Mouse (Mus musculus): ENCODE measurements around the gene 1700056E22Rik. TPM values are rescaled to one million over a fixed set of nuclear protein-coding genes. Genes with fewer than 3 reads are reported as not detected.

1700056E22Rik gene
- polyA plus RNA-seq, 1 experiment from 2014 or later, result 0.95 TPM

DNA sequence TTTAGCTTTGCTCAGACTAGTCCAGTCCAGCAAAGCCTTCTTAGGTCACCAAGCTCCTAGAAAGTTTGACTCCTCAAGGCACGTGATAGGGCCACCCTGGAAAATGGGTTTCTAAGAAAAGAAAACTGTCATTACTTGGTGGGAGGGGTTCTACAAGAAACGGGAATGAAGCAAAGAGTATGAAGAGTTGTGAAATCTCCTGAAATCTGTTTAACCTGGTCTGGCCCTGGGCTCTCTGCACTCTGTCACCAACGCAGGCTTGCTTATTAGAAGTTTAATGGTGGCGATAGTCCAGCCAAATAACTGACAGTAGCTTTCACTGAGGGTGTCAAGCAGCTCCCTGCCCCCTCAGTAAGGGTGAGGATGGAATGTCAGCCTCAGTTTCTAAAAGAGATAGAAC, 19.0 kb upstream of the 1700056E22Rik start:
- Histone ChIP-seq H3K4me3 (ENCODE audit: low read length) (no peak overlapping the region), H3K27ac (ENCODE audit: low read length) (no peak overlapping the region), H3K27me3 (ENCODE audit: control insufficient read depth, insufficient read depth, low read depth, low read length) (no peaks in the 10 kb centered on the region), H3K4me1 (replicated peaks; ENCODE audit: control insufficient read depth, insufficient read depth, low read length) (peaks cover 20% of the 10 kb centered on the region), H3K9ac (ENCODE audit: low read length) (no peak overlapping the region), H3K4me2 (ENCODE audit: low read depth, low read length) (no peak overlapping the region), H3K9me3 (ENCODE audit: control insufficient read depth, low read length) (no peaks in the 10 kb centered on the region), H3K36me3 (ENCODE audit: control insufficient read depth, insufficient read depth, low read length) (no peaks in the 10 kb centered on the region)
- 52% methylated on average over 4 of the region's 4 CpGs for WGBS
- ATAC-seq (ENCODE audit: low read depth), result no peak

DNA sequence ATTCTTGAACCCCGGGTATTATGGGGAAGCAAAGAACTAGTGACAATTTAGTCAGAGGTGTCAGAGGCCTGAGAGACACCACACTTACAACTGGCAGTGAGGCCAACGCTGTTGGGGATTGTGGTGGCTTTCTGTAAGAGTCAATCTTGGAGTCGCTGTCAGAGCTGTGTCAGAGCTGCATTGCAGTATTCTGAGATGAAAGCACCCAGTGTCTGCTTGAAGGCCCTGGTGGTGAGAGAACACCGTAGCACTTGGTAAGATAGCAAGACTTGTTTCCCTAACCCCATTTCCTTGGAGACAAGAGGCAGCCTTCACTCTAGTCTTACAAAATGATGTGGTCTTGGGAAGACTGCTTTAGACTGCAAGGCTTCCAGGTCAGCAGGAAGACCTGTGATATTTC, 18.2 kb upstream of the 1700056E22Rik start:
- 48% methylated on average over 4 of the region's 4 CpGs for WGBS
- H3K4me1 ChIP-seq (replicated peaks; ENCODE audit: control insufficient read depth, insufficient read depth, low read length), result peaks cover 20% of the 10 kb centered on the region
- no peaks in the 10 kb centered on the region for H3K9me3 ChIP-seq (ENCODE audit: control insufficient read depth, low read length)
- no peak overlapping the region for H3K9ac ChIP-seq (ENCODE audit: low read length)
- ATAC-seq (ENCODE audit: low read depth), result no peak
- no peak overlapping the region for H3K4me2 ChIP-seq (ENCODE audit: low read depth, low read length)
- no peaks in the 10 kb centered on the region for H3K27me3 ChIP-seq (ENCODE audit: control insufficient read depth, insufficient read depth, low read depth, low read length)
- no peak overlapping the region for H3K4me3 ChIP-seq (ENCODE audit: low read length)
- no peak overlapping the region; the same call in 1 of the 2 replicates for H3K27ac ChIP-seq (ENCODE audit: low read length)
- H3K36me3 ChIP-seq (ENCODE audit: control insufficient read depth, insufficient read depth, low read length), result no peaks in the 10 kb centered on the region

- H3K27me3 ChIP-seq (ENCODE audit: control insufficient read depth, insufficient read depth, low read depth, low read length), result no peaks in the 10 kb centered on the region
- 0 out of 2 replicates have a peak overlapping the region, but pooled peaks have one; percentile 4 for H3K9ac ChIP-seq (ENCODE audit: low read length)
- peaks cover 20% of the 10 kb centered on the region for H3K4me1 ChIP-seq (replicated peaks; ENCODE audit: control insufficient read depth, insufficient read depth, low read length)
- H3K4me3 ChIP-seq (ENCODE audit: low read length), result no peak overlapping the region
- no peaks in the 10 kb centered on the region for H3K9me3 ChIP-seq (ENCODE audit: control insufficient read depth, low read length)
- H3K36me3 ChIP-seq (ENCODE audit: control insufficient read depth, insufficient read depth, low read length), result no peaks in the 10 kb centered on the region
- no peak overlapping the region for H3K4me2 ChIP-seq (ENCODE audit: low read depth, low read length)
- WGBS, result 7% methylated on average over 6 of the region's 6 CpGs
- H3K27ac ChIP-seq (ENCODE audit: low read length), result no peak overlapping the region
- peak; percentile 65 for ATAC-seq (ENCODE audit: low read depth)
Measured at GRCm38 (mm10) chr1:184051824-184052223, 17.7 kb upstream of the 1700056E22Rik start.

- ATAC-seq (ENCODE audit: low read depth), result no peak
- Histone ChIP-seq H3K4me2 (ENCODE audit: low read depth, low read length) (no peak overlapping the region), H3K27me3 (ENCODE audit: control insufficient read depth, insufficient read depth, low read depth, low read length) (no peaks in the 10 kb centered on the region), H3K27ac (ENCODE audit: low read length) (no peak overlapping the region), H3K4me3 (ENCODE audit: low read length) (no peak overlapping the region), H3K4me1 (replicated peaks; ENCODE audit: control insufficient read depth, insufficient read depth, low read length) (peaks cover 20% of the 10 kb centered on the region), H3K9me3 (ENCODE audit: control insufficient read depth, low read length) (no peaks in the 10 kb centered on the region), H3K9ac (ENCODE audit: low read length) (no peak overlapping the region), H3K36me3 (ENCODE audit: control insufficient read depth, insufficient read depth, low read length) (no peaks in the 10 kb centered on the region)
- 53% methylated on average over 1 of the region's 1 CpGs for WGBS
Measured at GRCm38 (mm10) chr1:184051286-184051685, 17.2 kb upstream of the 1700056E22Rik start.

GRCm38 (mm10) chr1:184048675-184049418, 14.7 kb upstream of the 1700056E22Rik start:
- Histone ChIP-seq H3K4me3 (ENCODE audit: low read length) (no peak overlapping the region), H3K27ac (ENCODE audit: low read length) (no peak overlapping the region), H3K4me2 (ENCODE audit: low read depth, low read length) (peak overlapping the region; percentile 32), H3K9me3 (ENCODE audit: control insufficient read depth, low read length) (no peaks in the 10 kb centered on the region), H3K4me1 (replicated peaks; ENCODE audit: control insufficient read depth, insufficient read depth, low read length) (peaks cover 15% of the 10 kb centered on the region), H3K27me3 (ENCODE audit: control insufficient read depth, insufficient read depth, low read depth, low read length) (no peaks in the 10 kb centered on the region), H3K9ac (ENCODE audit: low read length) (no peak overlapping the region), H3K36me3 (ENCODE audit: control insufficient read depth, insufficient read depth, low read length) (no peaks in the 10 kb centered on the region)
- no peak for ATAC-seq (ENCODE audit: low read depth)
- 56% methylated on average over 10 of the region's 10 CpGs for WGBS

DNA sequence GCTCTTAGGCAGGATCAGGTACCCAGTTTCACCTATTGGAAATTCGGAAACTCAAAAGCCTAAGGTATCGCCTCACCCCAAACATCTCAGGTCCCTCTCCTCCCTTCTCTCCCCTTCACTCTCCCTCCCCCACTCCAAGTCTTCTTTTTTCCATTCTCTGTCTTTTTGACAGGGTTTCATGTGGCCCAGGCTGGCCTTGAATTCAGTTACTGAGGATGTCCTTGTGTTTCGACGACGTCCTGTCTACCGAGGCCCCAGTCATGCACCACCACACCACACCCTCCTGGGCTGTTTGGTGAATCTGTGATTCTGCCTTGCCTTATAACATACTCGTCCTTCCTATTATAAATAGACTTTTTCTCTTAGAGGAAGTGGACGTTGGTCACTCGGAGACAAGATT, 13.7 kb upstream of the 1700056E22Rik start:
- Histone ChIP-seq H3K4me3 (ENCODE audit: low read length) (no peak overlapping the region), H3K9ac (ENCODE audit: low read length) (no peak overlapping the region), H3K4me2 (ENCODE audit: low read depth, low read length) (no peak overlapping the region), H3K36me3 (ENCODE audit: control insufficient read depth, insufficient read depth, low read length) (no peaks in the 10 kb centered on the region), H3K27ac (ENCODE audit: low read length) (no peak overlapping the region), H3K4me1 (replicated peaks; ENCODE audit: control insufficient read depth, insufficient read depth, low read length) (peaks cover 11% of the 10 kb centered on the region), H3K27me3 (ENCODE audit: control insufficient read depth, insufficient read depth, low read depth, low read length) (no peaks in the 10 kb centered on the region), H3K9me3 (ENCODE audit: control insufficient read depth, low read length) (no peaks in the 10 kb centered on the region)
- ATAC-seq (ENCODE audit: low read depth), result no peak
- WGBS, result 76% methylated on average over 9 of the region's 9 CpGs

- Histone ChIP-seq H3K4me3 (ENCODE audit: low read length) (no peak overlapping the region), H3K27ac (ENCODE audit: low read length) (no peak overlapping the region), H3K4me2 (ENCODE audit: low read depth, low read length) (no peak overlapping the region), H3K27me3 (ENCODE audit: control insufficient read depth, insufficient read depth, low read depth, low read length) (no peaks in the 10 kb centered on the region), H3K36me3 (ENCODE audit: control insufficient read depth, insufficient read depth, low read length) (no peaks in the 10 kb centered on the region), H3K4me1 (replicated peaks; ENCODE audit: control insufficient read depth, insufficient read depth, low read length) (no peaks in the 10 kb centered on the region; the same call in 1 of the 2 replicates), H3K9ac (ENCODE audit: low read length) (no peak overlapping the region), H3K9me3 (ENCODE audit: control insufficient read depth, low read length) (no peaks in the 10 kb centered on the region)
- no peak for ATAC-seq (ENCODE audit: low read depth)
- WGBS, result 65% methylated on average over 6 of the region's 6 CpGs
Measured at GRCm38 (mm10) chr1:184046070-184046677, 12.1 kb upstream of the 1700056E22Rik start.

DNA sequence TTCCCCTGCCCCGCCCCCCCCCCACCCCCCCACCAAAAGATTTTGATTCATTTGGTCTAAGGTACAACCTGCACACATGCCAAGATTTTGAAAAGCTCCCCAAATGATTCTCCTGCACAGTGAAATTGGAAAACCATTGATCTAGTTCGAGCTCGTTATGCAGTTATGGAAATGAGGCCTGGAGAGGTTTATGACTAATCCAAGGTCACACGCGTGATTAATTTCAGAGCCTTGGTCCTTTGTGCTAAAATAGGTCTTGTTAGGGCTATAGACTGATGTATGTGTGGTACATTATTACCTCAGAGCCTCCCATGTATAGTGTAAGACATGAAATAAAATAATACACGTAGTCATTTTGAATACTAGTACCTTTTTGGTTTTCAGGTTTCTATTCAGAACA, 9.3 kb upstream of the 1700056E22Rik start:
- Histone ChIP-seq H3K27me3 (ENCODE audit: control insufficient read depth, insufficient read depth, low read depth, low read length) (no peaks in the 10 kb centered on the region), H3K9me3 (ENCODE audit: control insufficient read depth, low read length) (no peaks in the 10 kb centered on the region), H3K4me1 (replicated peaks; ENCODE audit: control insufficient read depth, insufficient read depth, low read length) (no peaks in the 10 kb centered on the region; the same call in 1 of the 2 replicates), H3K4me2 (ENCODE audit: low read depth, low read length) (no peak overlapping the region), H3K27ac (ENCODE audit: low read length) (no peak overlapping the region), H3K4me3 (ENCODE audit: low read length) (no peak overlapping the region), H3K9ac (ENCODE audit: low read length) (no peak overlapping the region), H3K36me3 (ENCODE audit: control insufficient read depth, insufficient read depth, low read length) (no peaks in the 10 kb centered on the region)
- 87% methylated on average over 6 of the region's 6 CpGs for WGBS
- ATAC-seq (ENCODE audit: low read depth), result no peak

GRCm38 (mm10) chr1:184042745-184043144, 8.6 kb upstream of the 1700056E22Rik start:
- WGBS, result 66% methylated on average over 9 of the region's 9 CpGs

More at GRCm38 (mm10) chr1:184042745-184043144, 8.6 kb upstream of the 1700056E22Rik start:
- no peaks in the 10 kb centered on the region for H3K9me3 ChIP-seq (ENCODE audit: control insufficient read depth, low read length)
- no peak for ATAC-seq (ENCODE audit: low read depth)
- H3K4me2 ChIP-seq (ENCODE audit: low read depth, low read length), result no peak overlapping the region
- H3K4me3 ChIP-seq (ENCODE audit: low read length), result no peak overlapping the region
- H3K9ac ChIP-seq (ENCODE audit: low read length), result no peak overlapping the region
- no peaks in the 10 kb centered on the region; the same call in 1 of the 2 replicates for H3K4me1 ChIP-seq (replicated peaks; ENCODE audit: control insufficient read depth, insufficient read depth, low read length)
- H3K27ac ChIP-seq (ENCODE audit: low read length), result peak overlapping the region; percentile 21; the same call in 1 of the 2 replicates
- H3K27me3 ChIP-seq (ENCODE audit: control insufficient read depth, insufficient read depth, low read depth, low read length), result no peaks in the 10 kb centered on the region
- no peaks in the 10 kb centered on the region for H3K36me3 ChIP-seq (ENCODE audit: control insufficient read depth, insufficient read depth, low read length)
